Mouse (Mus musculus): ENCODE measurements around the gene Grm5.

The Grm5 gene

GRCm38 (mm10) chr7:88159542-88160241 lies 575.7 kb downstream of the Grm5 start:
- no peak for DNase-seq (ENCODE audit: low spot score in 2 of 2)

GRCm38 (mm10) chr7:88161586-88161985 lies 577.6 kb downstream of the Grm5 start:
- DNase-seq (ENCODE audit: low spot score in 2 of 2), result no peak

All from spleen, postnatal 10 days (tissue).